Mouse (Mus musculus) spleen, postnatal 14 days (tissue): ENCODE data around the gene Hpcal1.
"Not testable (repeated sequence)": the region's sequence is repeated elsewhere in the genome, so short reads cannot be mapped to it uniquely, and the experiment has no call there.

Source experiments
- DNase-seq, 2 experiments: peaks; one replicate each; pipeline ENCODE4 v3.0.0; 2021 to 2022; ENCODE audit warnings: low spot score in 2 of 2

The Hpcal1 gene

GRCm38 (mm10) chr12:17779093-17779492 lies 88.4 kb downstream of the Hpcal1 start:
- no peak for DNase-seq

- DNase-seq = no peak
Measured at GRCm38 (mm10) chr12:17789486-17789885, 98.8 kb downstream of the Hpcal1 start.

GRCm38 (mm10) chr12:17791111-17791510 lies 100.5 kb downstream of the Hpcal1 start:
- no peak for DNase-seq

GRCm38 (mm10) chr12:17792756-17793155 lies 102.1 kb downstream of the Hpcal1 start:
- no peak for DNase-seq

- peak in 1 of 2 experiments; percentile 44 for DNase-seq
Measured at GRCm38 (mm10) chr12:17795660-17796278, 105.1 kb downstream of the Hpcal1 start.

- DNase-seq = not testable (repeated sequence)
Measured at GRCm38 (mm10) chr12:17798261-17798660, 107.6 kb downstream of the Hpcal1 start.

- peak in 1 of 2 experiments; percentile 35 for DNase-seq
Measured at GRCm38 (mm10) chr12:17808542-17808941, 117.9 kb downstream of the Hpcal1 start.

- not testable (repeated sequence) for DNase-seq
Measured at GRCm38 (mm10) chr12:17835279-17835678, 144.6 kb downstream of the Hpcal1 start.
